Mouse (Mus musculus): ENCODE measurements at regions not wholly inside any gene's neighbourhood (a gene's known extent, or its start where the extent isn't known, plus 50 kb on each side); places are given as distances from the start of the nearest gene placed in this dataset.

DNA sequence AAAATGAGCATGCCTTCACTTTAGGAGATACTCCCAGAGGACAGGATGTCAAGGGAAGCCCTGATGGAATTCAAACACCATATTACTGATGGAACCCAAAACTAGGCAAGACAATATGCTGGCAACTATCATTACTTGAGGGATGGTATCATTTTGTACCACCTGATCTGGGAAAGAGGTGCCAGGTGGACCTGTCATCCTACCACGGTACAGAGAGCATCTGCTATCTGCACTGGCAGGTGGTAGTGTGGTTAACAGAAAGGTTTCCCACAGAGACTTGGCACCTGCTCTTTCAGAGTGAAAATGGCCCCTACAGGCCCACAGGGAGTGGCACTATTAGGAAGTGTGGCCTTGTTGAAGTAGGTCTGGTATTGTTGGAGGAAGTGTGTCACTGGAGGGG, 111.0 kb upstream of the Il12b start:
- Histone ChIP-seq H3K9ac (ENCODE audit: insufficient read depth, low read depth) (no peak overlapping the region), H3K4me1 (ENCODE audit: control insufficient read depth in 1 of 2, insufficient read depth in 2 of 2) (peaks cover 0 to 7% of the 10 kb centered on the region in 2 experiments; a peak in 1 of 4 replicates), H3K27me3 (replicated peaks) (no peaks in the 10 kb centered on the region), H3K4me3 (replicated peaks in 1 of 3; ENCODE audit: low read depth in 2 of 3, low read length in 2 of 3, poor library complexity in 1 of 3) (no peak overlapping the region), H3K79me2 (replicated peaks; ENCODE audit: control insufficient read depth, extremely low read depth, insufficient read depth, poor library complexity, severe bottlenecking) (no peaks in the 10 kb centered on the region), H3K9me3 (replicated peaks; ENCODE audit: low read length) (no peaks in the 10 kb centered on the region), H3K4me2 (ENCODE audit: insufficient read depth, low read depth, poor library complexity, severe bottlenecking) (no peak overlapping the region), H3K36me3 (replicated peaks in 1 of 2; ENCODE audit: control insufficient read depth in 1 of 2, insufficient read depth in 1 of 2, low read length in 1 of 2) (no peaks in the 10 kb centered on the region), H3K27ac (ENCODE audit: insufficient read depth, low read depth) (no peak overlapping the region)
- DNase-seq (ENCODE audit: extremely low read depth): no peak
- TF ChIP-seq MEF2A (IDR thresholded peaks at IDR 0.05; ENCODE audit: borderline replicate concordance, low read depth, low read length): no peak
- in situ Hi-C loops (cut with MboI; ENCODE audit: low pct_ligation_motif_present, low pct_unique_long_range_greater_than_20kb, low sequenced_read_pairs): no loop called here
- dilution Hi-C loops (cut with MboI; ENCODE audit: extremely low pct_ligation_motif_present, extremely low pct_unique_long_range_greater_than_20kb, low sequenced_read_pairs): no loop called here

DNA sequence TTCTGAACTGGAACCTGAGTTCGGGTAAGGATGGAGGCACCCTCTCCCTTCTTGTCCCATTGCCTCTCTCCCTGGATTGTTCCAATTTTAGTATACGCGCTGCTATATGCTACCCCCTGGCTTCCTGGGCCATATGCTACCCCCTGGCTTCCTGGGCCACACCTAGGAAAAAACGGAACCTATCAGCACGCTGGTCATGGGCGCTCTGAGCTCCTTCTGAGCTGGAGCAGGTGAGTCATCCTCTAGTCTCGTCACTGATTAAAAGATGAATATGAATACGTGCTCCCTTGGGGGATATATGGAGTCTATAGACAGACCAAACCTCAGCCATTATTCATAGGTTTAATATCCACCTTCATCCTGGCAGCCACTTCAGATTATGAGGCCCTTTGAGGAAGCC, 96.1 kb upstream of the Il12b start:
- DNase-seq (ENCODE audit: extremely low read depth): peak; percentile 31
- Histone ChIP-seq H3K79me2 (replicated peaks; ENCODE audit: control insufficient read depth, extremely low read depth, insufficient read depth, poor library complexity, severe bottlenecking) (no peaks in the 10 kb centered on the region), H3K9me3 (replicated peaks; ENCODE audit: low read length) (no peaks in the 10 kb centered on the region), H3K27me3 (replicated peaks) (no peaks in the 10 kb centered on the region), H3K36me3 (replicated peaks in 1 of 2; ENCODE audit: control insufficient read depth in 1 of 2, insufficient read depth in 1 of 2, low read length in 1 of 2) (no peaks in the 10 kb centered on the region), H3K4me2 (ENCODE audit: insufficient read depth, low read depth, poor library complexity, severe bottlenecking) (no peak overlapping the region), H3K9ac (ENCODE audit: insufficient read depth, low read depth) (no peak overlapping the region), H3K27ac (ENCODE audit: insufficient read depth, low read depth) (no peak overlapping the region), H3K4me1 (ENCODE audit: control insufficient read depth in 1 of 2, insufficient read depth in 2 of 2) (peaks cover 0 to 7% of the 10 kb centered on the region in 2 experiments; a peak in 2 of 4 replicates), H3K4me3 (replicated peaks in 1 of 3; ENCODE audit: low read depth in 2 of 3, low read length in 2 of 3, poor library complexity in 1 of 3) (no peak overlapping the region)
- TF ChIP-seq IRF4 (IDR thresholded peaks at IDR 0.05; ENCODE audit: low read depth, low read length) (no peak), MAZ (IDR thresholded peaks at IDR 0.05; ENCODE audit: low read depth, low read length) (no peak), TCF12 (IDR thresholded peaks at IDR 0.05; ENCODE audit: low read depth, low read length) (no peak), SMC3 (IDR thresholded peaks at IDR 0.05; ENCODE audit: low read depth, low read length) (no peak), ZKSCAN1 (IDR thresholded peaks at IDR 0.05; ENCODE audit: borderline replicate concordance, low read depth, low read length) (no peak), RCOR1 (conservative IDR thresholded peaks at IDR 0.05; ENCODE audit: low read depth, low read length) (no peak), ETS1 (conservative IDR thresholded peaks at IDR 0.05; ENCODE audit: low read depth, low read length) (no peak), BHLHE40 (IDR thresholded peaks at IDR 0.05; ENCODE audit: low read depth, low read length) (no peak), CTCF (conservative IDR thresholded peaks at IDR 0.05 in 1 of 2, IDR thresholded peaks at IDR 0.05 in 1 of 2; ENCODE audit: low read depth in 2 of 2, low read length in 2 of 2) (no peak), E2F4 (IDR thresholded peaks at IDR 0.05; ENCODE audit: insufficient replicate concordance, low read depth, low read length) (no peak), MAFK (IDR thresholded peaks at IDR 0.05; ENCODE audit: insufficient replicate concordance, low read length) (no peak), UBTF (IDR thresholded peaks at IDR 0.05; ENCODE audit: low read depth, low read length) (no peak), NELFE (IDR thresholded peaks at IDR 0.05; ENCODE audit: low read depth, low read length) (no peak)
- dilution Hi-C loops (cut with MboI; ENCODE audit: extremely low pct_ligation_motif_present, extremely low pct_unique_long_range_greater_than_20kb, low sequenced_read_pairs) (no loop called here), in situ Hi-C loops (cut with MboI; ENCODE audit: low pct_ligation_motif_present, low pct_unique_long_range_greater_than_20kb, low sequenced_read_pairs) (no loop called here)

DNA sequence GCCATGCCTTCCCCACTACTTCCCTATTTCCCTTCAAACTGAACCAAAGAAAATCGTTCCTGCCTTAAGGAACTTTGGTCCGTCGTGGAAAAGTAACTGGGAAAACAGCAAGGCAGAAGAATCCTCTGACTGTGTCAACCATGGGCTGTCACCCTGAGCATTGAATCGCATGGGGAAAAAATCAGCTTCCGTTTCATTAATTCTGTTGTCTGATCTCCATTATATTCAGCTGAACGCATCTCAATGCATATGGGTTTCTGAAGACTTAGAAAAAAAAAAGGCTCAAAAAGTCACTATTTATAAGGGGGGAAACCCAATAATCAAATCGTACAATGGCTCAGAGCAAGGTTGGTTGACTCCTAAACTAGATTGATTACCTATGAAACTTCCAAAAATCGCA, 83.8 kb upstream of the Il12b start:
- H3K9ac ChIP-seq (ENCODE audit: insufficient read depth, low read depth): no peak overlapping the region
- H3K4me3 ChIP-seq (replicated peaks in 1 of 3; ENCODE audit: low read depth in 2 of 3, low read length in 2 of 3, poor library complexity in 1 of 3): no peak overlapping the region
- H3K4me1 ChIP-seq (ENCODE audit: control insufficient read depth in 1 of 2, insufficient read depth in 2 of 2): peaks cover 17 to 37% of the 10 kb centered on the region in 2 experiments
- H3K27ac ChIP-seq (ENCODE audit: insufficient read depth, low read depth): no peak overlapping the region
- no peaks in the 10 kb centered on the region for H3K27me3 ChIP-seq (replicated peaks)
- DNase-seq (ENCODE audit: extremely low read depth): no peak
- in situ Hi-C loops (cut with MboI; ENCODE audit: low pct_ligation_motif_present, low pct_unique_long_range_greater_than_20kb, low sequenced_read_pairs): no loop called here
- H3K79me2 ChIP-seq (replicated peaks; ENCODE audit: control insufficient read depth, extremely low read depth, insufficient read depth, poor library complexity, severe bottlenecking): no peaks in the 10 kb centered on the region
- H3K36me3 ChIP-seq (replicated peaks in 1 of 2; ENCODE audit: control insufficient read depth in 1 of 2, insufficient read depth in 1 of 2, low read length in 1 of 2): no peaks in the 10 kb centered on the region
- H3K4me2 ChIP-seq (ENCODE audit: insufficient read depth, low read depth, poor library complexity, severe bottlenecking): peak overlapping the region; percentile 14; the same call in 1 of the 2 replicates
- peaks cover 2% of the 10 kb centered on the region for H3K9me3 ChIP-seq (replicated peaks; ENCODE audit: low read length)
- dilution Hi-C loops (cut with MboI; ENCODE audit: extremely low pct_ligation_motif_present, extremely low pct_unique_long_range_greater_than_20kb, low sequenced_read_pairs): no loop called here
- no peak for TF ChIP-seq SMC3 (IDR thresholded peaks at IDR 0.05; ENCODE audit: low read depth, low read length)
- TF ChIP-seq UBTF (IDR thresholded peaks at IDR 0.05; ENCODE audit: low read depth, low read length): no peak
- TF ChIP-seq NRF1 (IDR thresholded peaks at IDR 0.05; ENCODE audit: low read depth, low read length): no peak
- no peak for TF ChIP-seq CHD1 (IDR thresholded peaks at IDR 0.05; ENCODE audit: low read depth, low read length)
- no peak for TF ChIP-seq ZC3H11A (IDR thresholded peaks at IDR 0.05; ENCODE audit: low read depth, low read length)
- TF ChIP-seq MEF2A (IDR thresholded peaks at IDR 0.05; ENCODE audit: borderline replicate concordance, low read depth, low read length): no peak
- no peak for TF ChIP-seq MAX (IDR thresholded peaks at IDR 0.05; ENCODE audit: low read length)
- no peak for TF ChIP-seq ZMIZ1 (IDR thresholded peaks at IDR 0.05; ENCODE audit: low read depth, low read length)
- TF ChIP-seq MAZ (IDR thresholded peaks at IDR 0.05; ENCODE audit: low read depth, low read length): no peak
- no peak for TF ChIP-seq ZNF384 (IDR thresholded peaks at IDR 0.05; ENCODE audit: low read depth, low read length)
- TF ChIP-seq MYC (IDR thresholded peaks at IDR 0.05; ENCODE audit: low read depth, low read length): no peak
- TF ChIP-seq JUN (IDR thresholded peaks at IDR 0.05; ENCODE audit: insufficient read depth, low read depth, low read length): no peak
- no peak for TF ChIP-seq HCFC1 (IDR thresholded peaks at IDR 0.05; ENCODE audit: low read depth, low read length)
- no peak for TF ChIP-seq RCOR1 (conservative IDR thresholded peaks at IDR 0.05; ENCODE audit: low read depth, low read length)
- no peak for TF ChIP-seq ELF1 (IDR thresholded peaks at IDR 0.05; ENCODE audit: low read depth, low read length)
- no peak for TF ChIP-seq IRF4 (IDR thresholded peaks at IDR 0.05; ENCODE audit: low read depth, low read length)
- TF ChIP-seq TCF12 (IDR thresholded peaks at IDR 0.05; ENCODE audit: low read depth, low read length): no peak
- no peak for TF ChIP-seq EP300 (IDR thresholded peaks at IDR 0.05; ENCODE audit: low read length)

Data from CH12.LX (cell line).